Mouse (Mus musculus) ES-Bruce4 (cell line): ENCODE data around the gene Grk1.
A peak's percentile ranks its signal among the peaks of the same experiment; 100 is the strongest.

ENCODE experiments used
- CTCF ChIP-seq: IDR thresholded peaks from one replicate; pipeline ENCODE4 v1.8.1; 2011; ENCODE audit warnings: low read depth, low read length
- POLR2A ChIP-seq: IDR thresholded peaks from one replicate; pipeline ENCODE4 v1.8.1; 2011; ENCODE audit warnings: low read length; ENCODE audit not compliant: insufficient read depth

GRCm38 (mm10) chr8:13361865-13362264 is 43.0 kb upstream of the Grk1 start:
- TF ChIP-seq CTCF (peak; percentile 59), POLR2A (no peak)
